Mouse (Mus musculus) kidney, embryonic 16.5 days (tissue): ENCODE measurements around the gene Pigb. TPM values are rescaled to one million over a fixed set of nuclear protein-coding genes. Genes with fewer than 3 reads are reported as not detected.
A peak's percentile ranks its signal among the peaks of the same experiment; 100 is the strongest.

Source experiments
- ATAC-seq: fragments of 200-750 bp; cut with Nextera tagmentation; 2 replicates; pipeline ENCODE4 v1.8.0; 2017; ENCODE audit warnings: moderate TSS enrichment; ENCODE audit not compliant: low FRiP score, low TSS enrichment
- H3K27ac ChIP-seq: fragments of 300-500 bp; sonication (generic); 2 replicates; pipeline ENCODE4 v1.5.1; 2014; ENCODE audit warnings: low read length
- H3K27me3 ChIP-seq: fragments of 300-500 bp; sonication (generic); 2 replicates; pipeline ENCODE4 v1.6.1; 2014; ENCODE audit warnings: low read length, control low read depth, mixed read lengths; ENCODE audit not compliant: insufficient read depth
- H3K36me3 ChIP-seq: fragments of 300-500 bp; sonication (generic); 2 replicates; pipeline ENCODE4 v1.6.1; 2014; ENCODE audit warnings: low read length, control low read depth, mixed read lengths; ENCODE audit not compliant: insufficient read depth
- H3K4me1 ChIP-seq: fragments of 300-500 bp; sonication (generic); 2 replicates; pipeline ENCODE4 v1.6.1; 2014; ENCODE audit warnings: low read length, control low read depth, mixed read lengths; ENCODE audit not compliant: insufficient read depth
- H3K4me2 ChIP-seq: fragments of 300-500 bp; sonication (generic); replicated peaks from 2 replicates; pipeline ENCODE4 v1.6.1; 2014; ENCODE audit warnings: low read depth, low read length
- H3K4me3 ChIP-seq: fragments of 300-500 bp; sonication (generic); 2 replicates; pipeline ENCODE4 v1.5.1; 2014; ENCODE audit warnings: mild to moderate bottlenecking, low read length
- H3K9ac ChIP-seq: fragments of 300-500 bp; sonication (generic); replicated peaks from 2 replicates; pipeline ENCODE4 v1.6.1; 2014; ENCODE audit warnings: low read length
- H3K9me3 ChIP-seq: fragments of 300-500 bp; sonication (generic); 2 replicates; pipeline ENCODE4 v1.6.1; 2016; ENCODE audit warnings: low read length, control low read depth
- WGBS: fragments of 180-500 bp; shearing (Covaris S2); extraction: QIAGEN DNeasy Blood & Tissue Kit; methylation state at CpG from one replicate; pipeline ENCODE4 v1.1.7; 2014; 5-methylcytosine and 5-hydroxymethylcytosine counted together
- polyA plus RNA-seq: library from polyadenylated mRNA; unstranded; fragments of >200 nt; fragmentation: Nextera tagmentation; extraction: Ambion mirVana; gene quantifications from 2 replicates; pipeline ENCODE4 v1.2.1, GENCODE M21; 2015

Gene Pigb
- polyA plus RNA-seq, 1 experiment from 2014 or later = 15.4 TPM

- 86% methylated on average over 8 of the region's 8 CpGs for WGBS
- no peak overlapping the region for H3K4me2 ChIP-seq
Observed at GRCm38 (mm10) chr9:73072426-73072825, 32.2 kb upstream of the Pigb start.

DNA sequence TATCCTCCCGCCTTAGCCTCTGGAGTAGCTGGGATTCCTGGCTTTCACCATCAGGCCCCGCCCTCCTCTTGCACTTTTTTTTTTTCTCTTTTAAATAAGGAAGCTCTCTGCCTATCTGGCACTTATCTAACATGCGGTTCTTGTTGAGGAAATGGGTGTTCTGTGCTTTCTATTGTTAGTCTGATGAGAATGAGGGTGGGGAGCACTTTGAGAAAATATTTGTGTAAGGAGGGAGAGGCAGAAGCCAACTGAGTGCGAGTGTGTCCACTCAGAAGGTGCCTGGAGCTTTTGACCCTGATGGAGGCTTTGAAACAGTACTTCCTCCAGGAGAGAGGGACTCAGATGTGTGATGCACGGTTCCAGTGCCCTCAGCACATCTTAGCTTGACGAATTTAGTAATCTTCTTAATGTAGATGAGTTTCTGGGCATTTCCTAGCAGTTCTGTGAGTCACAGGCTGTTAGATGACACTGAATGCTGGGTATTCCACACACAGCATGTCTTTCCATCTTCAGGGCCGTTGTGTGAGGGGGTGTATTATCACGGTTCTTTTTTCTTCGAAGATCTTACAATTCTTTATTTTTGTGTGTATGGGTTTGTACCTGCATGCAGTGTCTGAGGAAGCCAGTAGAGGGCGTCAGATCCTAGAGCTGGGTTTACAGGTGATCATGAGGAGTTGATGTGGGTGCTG lies 30.9 kb upstream of the Pigb start:
- Histone ChIP-seq H3K27me3 (no peaks in the 10 kb centered on the region), H3K4me1 (peaks cover 14% of the 10 kb centered on the region), H3K36me3 (no peaks in the 10 kb centered on the region), H3K9me3 (no peaks in the 10 kb centered on the region), H3K9ac (no peak overlapping the region), H3K4me3 (no peak overlapping the region), H3K4me2 (no peak overlapping the region), H3K27ac (no peak overlapping the region)
- ATAC-seq = no peak
- 71% methylated on average over 10 of the region's 10 CpGs for WGBS

More at GRCm38 (mm10) chr9:73072426-73072825, 32.2 kb upstream of the Pigb start:
- Histone ChIP-seq H3K4me3 (no peak overlapping the region), H3K27me3 (no peaks in the 10 kb centered on the region), H3K9me3 (no peaks in the 10 kb centered on the region), H3K27ac (no peak overlapping the region), H3K4me1 (peaks cover 9% of the 10 kb centered on the region), H3K9ac (no peak overlapping the region), H3K36me3 (no peaks in the 10 kb centered on the region)
- ATAC-seq = no peak

GRCm38 (mm10) chr9:73068688-73069087 lies 28.5 kb upstream of the Pigb start:
- ATAC-seq = no peak; the same call in 1 of the 2 replicates

GRCm38 (mm10) chr9:73068230-73068679 lies 28.1 kb upstream of the Pigb start:
- Histone ChIP-seq H3K4me1 (peaks cover 23% of the 10 kb centered on the region), H3K9me3 (no peaks in the 10 kb centered on the region), H3K36me3 (no peaks in the 10 kb centered on the region), H3K27me3 (no peaks in the 10 kb centered on the region), H3K4me2 (peak overlapping the region; percentile 0; the same call in 1 of the 2 replicates), H3K4me3 (no peak overlapping the region), H3K9ac (no peak overlapping the region), H3K27ac (peak overlapping the region; percentile 60)
- 11% methylated on average over 6 of the region's 6 CpGs for WGBS
- peak; percentile 87 for ATAC-seq

More at GRCm38 (mm10) chr9:73068688-73069087, 28.5 kb upstream of the Pigb start:
- peak overlapping the region; percentile 58 for H3K27ac ChIP-seq
- H3K36me3 ChIP-seq = no peaks in the 10 kb centered on the region
- 71% methylated on average over 6 of the region's 6 CpGs for WGBS
- peaks cover 18% of the 10 kb centered on the region for H3K4me1 ChIP-seq
- no peak overlapping the region for H3K4me2 ChIP-seq
- no peak overlapping the region for H3K9ac ChIP-seq
- no peak overlapping the region for H3K4me3 ChIP-seq
- no peaks in the 10 kb centered on the region for H3K9me3 ChIP-seq
- H3K27me3 ChIP-seq = no peaks in the 10 kb centered on the region

DNA sequence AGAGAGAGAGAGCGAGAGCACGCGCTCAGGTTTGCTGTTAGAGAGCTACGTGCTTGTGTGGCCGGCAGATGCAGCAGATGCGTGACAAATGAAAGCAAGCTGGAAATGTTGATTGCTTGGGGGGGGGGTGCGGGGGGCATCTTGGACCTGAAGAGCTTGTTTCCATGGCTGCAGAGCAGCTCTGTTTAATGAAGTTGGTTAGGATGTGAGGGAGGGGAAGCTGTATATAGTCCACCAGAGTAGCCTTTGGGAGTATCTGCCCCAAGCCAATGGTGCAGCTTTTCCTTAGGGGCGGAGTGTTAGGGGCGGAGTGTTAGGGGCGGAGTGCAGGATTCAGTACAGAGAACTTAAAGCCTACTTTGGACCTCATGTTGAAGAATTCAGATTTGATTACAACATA lies 26.9 kb upstream of the Pigb start:
- no peaks in the 10 kb centered on the region for H3K27me3 ChIP-seq
- H3K4me3 ChIP-seq = 0 out of 2 replicates have a peak overlapping the region, but pooled peaks have one; percentile 16
- peak; percentile 80 for ATAC-seq
- peak overlapping the region; percentile 39 for H3K4me2 ChIP-seq
- no peaks in the 10 kb centered on the region for H3K9me3 ChIP-seq
- no peaks in the 10 kb centered on the region for H3K36me3 ChIP-seq
- no peak overlapping the region for H3K9ac ChIP-seq
- WGBS = 25% methylated on average over 9 of the region's 10 CpGs
- peaks cover 24% of the 10 kb centered on the region for H3K4me1 ChIP-seq
- H3K27ac ChIP-seq = peak overlapping the region; percentile 39; the same call in 1 of the 2 replicates

DNA sequence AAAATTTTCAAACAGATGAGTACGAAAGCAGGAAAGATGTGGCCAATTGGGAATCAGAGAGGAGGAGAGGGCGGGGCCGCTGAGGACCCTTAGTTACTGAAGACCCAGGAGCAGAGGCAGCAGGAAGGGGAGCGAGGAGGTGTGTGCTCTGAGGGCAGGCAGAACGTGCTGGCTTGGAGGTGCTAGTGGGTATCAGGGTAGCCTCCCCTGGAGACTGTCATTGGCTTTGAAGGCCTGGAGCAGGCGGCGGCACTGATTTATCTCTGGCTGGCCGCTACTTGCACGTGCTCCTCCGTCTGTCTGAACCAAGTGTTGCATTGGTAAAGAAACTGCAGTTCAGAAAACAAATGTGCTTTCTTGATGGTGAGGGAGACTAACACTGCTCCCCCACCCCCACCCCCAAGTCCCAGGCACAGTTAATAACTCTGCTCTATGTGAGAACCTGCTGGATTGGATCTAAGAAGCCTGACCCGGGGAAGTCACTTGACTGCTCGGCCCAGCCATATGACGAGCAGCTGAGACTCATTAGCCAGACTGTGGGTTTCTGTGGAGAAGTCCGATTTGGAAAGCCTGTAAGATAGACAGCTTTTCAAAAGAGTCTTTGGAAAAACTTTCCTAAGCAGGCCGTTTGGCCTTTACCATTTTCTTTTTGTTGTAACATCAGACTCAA lies 23.6 kb upstream of the Pigb start:
- H3K4me1 ChIP-seq = peaks cover 24% of the 10 kb centered on the region
- 18% methylated on average over 15 of the region's 15 CpGs for WGBS
- no peak for ATAC-seq

DNA sequence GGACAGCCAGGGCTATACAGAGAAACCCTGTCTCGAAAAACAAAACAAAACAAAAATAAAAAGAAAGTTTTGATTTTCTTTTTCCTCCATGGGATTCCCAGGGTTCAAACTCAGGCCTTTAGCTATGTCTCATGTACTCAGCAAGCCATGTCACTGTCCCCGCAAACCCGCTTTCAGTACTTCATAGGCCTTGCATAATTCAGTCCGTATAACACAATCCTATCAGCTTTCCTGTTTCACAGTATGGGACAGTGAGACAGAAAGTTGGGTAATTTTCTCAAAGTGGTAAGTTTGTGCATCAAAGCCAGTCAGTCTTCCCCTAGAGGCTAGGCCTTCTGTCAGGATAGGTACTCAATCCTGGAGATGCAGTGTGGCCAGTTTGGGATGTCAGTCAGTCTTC lies 19.0 kb upstream of the Pigb start:
- ATAC-seq = no peak
- no peak overlapping the region for H3K4me3 ChIP-seq
- no peaks in the 10 kb centered on the region for H3K36me3 ChIP-seq
- H3K9ac ChIP-seq = no peak overlapping the region
- 91% methylated on average over 4 of the region's 4 CpGs for WGBS
- no peak overlapping the region for H3K27ac ChIP-seq
- H3K27me3 ChIP-seq = no peaks in the 10 kb centered on the region
- H3K4me2 ChIP-seq = no peak overlapping the region
- peaks cover 16% of the 10 kb centered on the region for H3K4me1 ChIP-seq
- H3K9me3 ChIP-seq = no peaks in the 10 kb centered on the region

More for the DNA sequence above, 23.6 kb upstream of the Pigb start:
- no peaks in the 10 kb centered on the region for H3K36me3 ChIP-seq
- no peaks in the 10 kb centered on the region for H3K27me3 ChIP-seq
- H3K4me3 ChIP-seq = peak overlapping the region; percentile 12; the same call in 1 of the 2 replicates
- no peaks in the 10 kb centered on the region for H3K9me3 ChIP-seq
- peak overlapping the region; percentile 41 for H3K4me2 ChIP-seq
- no peak overlapping the region; the same call in 1 of the 2 replicates for H3K9ac ChIP-seq
- no peak overlapping the region for H3K27ac ChIP-seq

DNA sequence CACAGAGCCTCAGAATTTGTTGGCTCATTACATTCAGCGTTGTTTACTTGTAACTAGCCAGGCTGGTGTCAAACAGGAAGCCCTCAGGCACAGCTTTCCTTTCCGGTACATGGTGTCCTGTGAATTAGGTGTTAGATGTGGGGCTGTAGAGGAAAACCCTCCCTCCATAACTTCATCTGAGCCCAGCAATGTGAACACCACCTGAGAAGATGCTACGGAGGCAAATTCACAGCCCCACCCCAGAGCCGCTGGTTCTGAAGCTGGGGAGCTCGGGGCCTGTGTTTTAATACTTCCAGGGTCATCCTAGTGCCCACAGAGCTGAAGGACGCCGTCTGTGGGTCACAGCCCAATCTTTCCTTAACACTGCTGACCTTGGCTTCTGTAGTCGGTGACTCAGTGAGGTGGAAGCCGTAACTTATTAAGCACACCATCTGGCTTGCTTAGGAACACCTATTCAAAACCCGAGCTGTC lies 15.3 kb upstream of the Pigb start:
- Histone ChIP-seq H3K9ac (no peak overlapping the region; the same call in 1 of the 2 replicates), H3K27ac (0 out of 2 replicates have a peak overlapping the region, but pooled peaks have one; percentile 17), H3K9me3 (no peaks in the 10 kb centered on the region), H3K4me1 (0 out of 2 replicates have a peak, but pooled peaks cover 6% of the 10 kb centered on the region), H3K36me3 (no peaks in the 10 kb centered on the region), H3K27me3 (no peaks in the 10 kb centered on the region), H3K4me3 (no peak overlapping the region), H3K4me2 (no peak overlapping the region)
- WGBS = 48% methylated on average over 10 of the region's 10 CpGs
- ATAC-seq = no peak

- no peak overlapping the region for H3K27ac ChIP-seq
Observed at GRCm38 (mm10) chr9:73050606-73051005, 10.4 kb upstream of the Pigb start.

More at GRCm38 (mm10) chr9:73050606-73051005, 10.4 kb upstream of the Pigb start:
- Histone ChIP-seq H3K27me3 (no peaks in the 10 kb centered on the region), H3K4me1 (0 out of 2 replicates have a peak, but pooled peaks cover 5% of the 10 kb centered on the region), H3K9ac (no peak overlapping the region), H3K9me3 (no peaks in the 10 kb centered on the region), H3K4me2 (no peak overlapping the region), H3K4me3 (no peak overlapping the region), H3K36me3 (no peaks in the 10 kb centered on the region)
- WGBS = 62% methylated on average over 8 of the region's 8 CpGs
- ATAC-seq = no peak
